17 mouse cellular contexts compared by ENCODE assay signal in the genomic region with DNA sequence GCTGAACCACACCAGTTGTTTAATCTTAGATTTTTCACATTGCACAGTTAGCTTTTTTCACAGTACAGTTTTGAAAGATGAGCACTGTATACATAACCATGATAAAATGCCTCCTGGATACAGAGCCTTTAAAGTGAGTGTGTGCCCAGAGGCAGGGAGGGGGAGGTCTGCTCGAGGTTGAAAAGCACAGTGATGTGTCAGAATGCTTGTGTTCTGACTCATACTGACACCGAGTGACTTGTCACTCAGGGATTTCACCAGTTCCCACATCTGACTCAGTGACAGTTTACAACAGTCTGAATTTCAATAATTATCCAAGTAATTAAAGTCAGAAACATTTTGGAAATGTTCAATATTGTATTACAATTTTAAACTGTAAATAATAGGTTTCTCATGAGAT.
DNase-seq lines count a peak whose midpoint lies in the region; ATAC-seq and TF ChIP-seq lines count a peak whose summit lies in the region.
"Had no signal": no experiment of that assay in that cellular context is flagged by ENCODE, and none has a peak within 500 bp of the region (broad histone marks: within the 10 kb centered on the region; RNA-seq: fewer than 3 reads in every experiment).

No protein-coding gene starts in this region.

- no peak overlapping the region for H3K4me3 ChIP-seq in lung, embryonic 14.5 days (ENCODE audit: low read depth, low read length)
- H3K4me3 ChIP-seq: forebrain, embryonic 15.5 days; left cerebral cortex, adult 2 months; midbrain, embryonic 13.5 days had no signal

- no peak overlapping the region for H3K27ac ChIP-seq in lung, embryonic 14.5 days (ENCODE audit: low read depth)
- H3K27ac ChIP-seq: forebrain, embryonic 15.5 days; left cerebral cortex, adult 2 months; liver, embryonic 14.5 days; midbrain, embryonic 13.5 days had no signal

- H3K9ac ChIP-seq in lung, embryonic 14.5 days, result no peak overlapping the region
- H3K9ac ChIP-seq: forebrain, embryonic 15.5 days; liver, embryonic 14.5 days; midbrain, embryonic 13.5 days had no signal

- no peak overlapping the region for H3K4me2 ChIP-seq in lung, embryonic 14.5 days
- H3K4me2 ChIP-seq: forebrain, embryonic 15.5 days; midbrain, embryonic 13.5 days had no signal

- DNase-seq in lung, embryonic 14.5 days, result no peak
- no peak for DNase-seq in lung, postnatal 14 days
- peak; percentile 43 for DNase-seq in CD4-positive, CD25-positive, alpha-beta regulatory T cell, adult 2 months (ENCODE audit: low read depth, low spot score)
- peak; percentile 28 for DNase-seq in adrenal gland, adult 8-10 months
- no peak for DNase-seq in urinary bladder, postnatal 10 days (ENCODE audit: low spot score)
- no peak for DNase-seq in left cerebral cortex, adult 18-20 months (ENCODE audit: low spot score in 2 of 2)
- DNase-seq: cerebellum, postnatal 10 days; gastrocnemius, postnatal 10 days; heart, postnatal 36 days; lung, postnatal 36 days; right cerebral cortex, postnatal 14 days had no signal

- no peaks in the 10 kb centered on the region for H3K9me3 ChIP-seq in lung, embryonic 14.5 days (ENCODE audit: low read depth, low read length)
- H3K9me3 ChIP-seq: forebrain, embryonic 15.5 days; G1E; midbrain, embryonic 13.5 days had no signal

- H3K4me1 ChIP-seq in lung, embryonic 14.5 days (ENCODE audit: insufficient read depth), result no peaks in the 10 kb centered on the region
- H3K4me1 ChIP-seq: forebrain, embryonic 15.5 days; midbrain, embryonic 13.5 days had no signal

- TF ChIP-seq CTCF in lung, embryonic 14.5 days (IDR thresholded peaks at IDR 0.05; ENCODE audit: low read depth), result no peak

- peak; percentile 31; the same call in 1 of the 2 replicates for ATAC-seq in lung, embryonic 14.5 days (ENCODE audit: insufficient read depth)
- no peak for ATAC-seq in erythroblast, adult 5-6 weeks (replicated peaks; ENCODE audit: low FRiP score, poor library complexity, severe bottlenecking)
- ATAC-seq: forebrain, embryonic 15.5 days; midbrain, embryonic 13.5 days had no signal

- no peaks in the 10 kb centered on the region for H3K27me3 ChIP-seq in lung, embryonic 14.5 days (ENCODE audit: insufficient read depth, low read length)
- H3K27me3 ChIP-seq: forebrain, embryonic 15.5 days; midbrain, embryonic 13.5 days had no signal

- H3K36me3 ChIP-seq in lung, embryonic 14.5 days (ENCODE audit: insufficient read depth), result no peaks in the 10 kb centered on the region
- H3K36me3 ChIP-seq: forebrain, embryonic 15.5 days; G1E; midbrain, embryonic 13.5 days had no signal

- 21% methylated on average over 2 of the region's 2 CpGs for WGBS in lung, embryonic 14.5 days

Comparison
In these comparisons a context has a peak if more than half of its experiments do, and no peak if none do; other contexts are left out.
1. DNase-seq: peak in CD4-positive, CD25-positive, alpha-beta regulatory T cell, adult 2 months (single experiment) and adrenal gland, adult 8-10 months (single experiment); none in lung, embryonic 14.5 days (single experiment), lung, postnatal 14 days (single experiment), urinary bladder, postnatal 10 days (single experiment) and left cerebral cortex, adult 18-20 months (0 of 2).